Mouse (Mus musculus) T-cell, adult 2 months (primary cell): ENCODE results near the gene Ndufa5.
A peak's percentile ranks its signal among the peaks of the same experiment; 100 is the strongest.

Source experiments
- DNase-seq: peaks from one replicate; pipeline ENCODE4 v3.0.0; 2022; ENCODE audit warnings: low spot score

The Ndufa5 gene

GRCm38 (mm10) chr6:24527155-24528063 is at the start of gene Ndufa5:
Ndufa5 (minus strand) TSS chr6:24528013.
- peak; percentile 96 for DNase-seq

GRCm38 (mm10) chr6:24573319-24573718 is 45.5 kb upstream of the Ndufa5 start:
- no peak for DNase-seq

DNA sequence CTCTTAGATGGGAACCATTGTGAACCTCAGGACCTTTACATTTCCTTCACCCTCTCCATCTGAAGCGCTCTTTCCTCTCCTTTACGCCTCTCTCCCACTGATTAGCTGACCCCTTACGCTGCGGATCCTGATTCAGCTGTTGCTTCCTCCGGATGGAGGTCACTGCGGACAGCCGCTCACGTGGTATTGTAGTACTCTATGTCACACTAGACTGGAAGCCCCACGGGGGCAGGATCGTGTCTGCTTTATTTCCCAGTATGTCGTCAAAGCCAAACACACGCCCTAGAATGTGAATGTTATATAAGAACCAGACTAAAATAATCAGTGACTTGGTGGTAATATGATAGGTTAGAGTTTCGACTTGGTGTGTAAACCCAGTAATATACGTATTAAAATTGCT is 44.6 kb upstream of the Ndufa5 start:
- DNase-seq, result no peak

- DNase-seq, result no peak
Measured at GRCm38 (mm10) chr6:24571126-24571525, 43.3 kb upstream of the Ndufa5 start.

- DNase-seq, result no peak
Measured at GRCm38 (mm10) chr6:24570278-24570677, 42.5 kb upstream of the Ndufa5 start.

DNA sequence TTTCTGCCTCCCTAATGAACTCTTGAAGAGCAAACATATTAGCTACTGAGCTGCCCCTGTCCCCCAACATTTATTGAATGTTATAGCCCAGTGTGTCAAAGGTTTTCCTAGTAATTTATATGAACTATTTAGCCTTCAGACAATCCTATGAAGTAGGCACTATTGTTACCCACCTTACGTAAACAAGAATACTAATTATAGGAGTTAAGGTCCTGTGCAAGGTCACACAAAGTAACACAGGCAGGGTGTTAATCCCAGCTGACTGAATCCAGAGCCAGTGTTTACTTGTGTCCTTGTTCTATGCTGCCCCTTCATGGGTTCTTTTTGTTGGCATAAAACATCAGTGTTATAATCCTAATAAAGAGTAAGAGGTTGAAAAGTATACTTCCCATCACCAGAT is 41.9 kb upstream of the Ndufa5 start:
- DNase-seq, result no peak

- no peak for DNase-seq
Measured at GRCm38 (mm10) chr6:24568963-24569362, 41.1 kb upstream of the Ndufa5 start.

GRCm38 (mm10) chr6:24564886-24565285 is 37.1 kb upstream of the Ndufa5 start:
- DNase-seq, result no peak

DNA sequence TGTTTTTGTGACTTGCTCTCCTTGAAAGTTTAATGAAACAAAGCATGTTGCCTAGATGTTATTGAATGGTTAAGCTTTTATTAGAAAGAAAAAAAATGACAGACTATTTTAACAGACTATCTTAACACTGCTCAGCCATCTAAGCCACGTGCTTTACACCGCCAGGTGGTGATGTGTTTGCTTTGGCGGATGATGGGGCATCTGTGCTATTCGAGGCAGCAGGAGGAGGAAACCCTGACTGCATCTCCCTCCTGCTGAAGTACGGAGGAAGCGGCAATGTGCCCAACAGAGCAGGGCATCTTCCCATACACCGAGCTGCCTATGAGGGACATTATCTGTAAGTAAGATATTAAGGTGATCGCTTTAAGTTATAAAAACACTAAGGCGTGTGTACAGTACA is 36.3 kb upstream of the Ndufa5 start:
- DNase-seq, result no peak

- DNase-seq, result no peak
Measured at GRCm38 (mm10) chr6:24555488-24555887, 27.7 kb upstream of the Ndufa5 start.

GRCm38 (mm10) chr6:24554427-24555086 is 26.7 kb upstream of the Ndufa5 start:
- DNase-seq, result no peak

- no peak for DNase-seq
Measured at GRCm38 (mm10) chr6:24552046-24552445, 24.2 kb upstream of the Ndufa5 start.

GRCm38 (mm10) chr6:24549801-24550200 is 22.0 kb upstream of the Ndufa5 start:
- no peak for DNase-seq

DNA sequence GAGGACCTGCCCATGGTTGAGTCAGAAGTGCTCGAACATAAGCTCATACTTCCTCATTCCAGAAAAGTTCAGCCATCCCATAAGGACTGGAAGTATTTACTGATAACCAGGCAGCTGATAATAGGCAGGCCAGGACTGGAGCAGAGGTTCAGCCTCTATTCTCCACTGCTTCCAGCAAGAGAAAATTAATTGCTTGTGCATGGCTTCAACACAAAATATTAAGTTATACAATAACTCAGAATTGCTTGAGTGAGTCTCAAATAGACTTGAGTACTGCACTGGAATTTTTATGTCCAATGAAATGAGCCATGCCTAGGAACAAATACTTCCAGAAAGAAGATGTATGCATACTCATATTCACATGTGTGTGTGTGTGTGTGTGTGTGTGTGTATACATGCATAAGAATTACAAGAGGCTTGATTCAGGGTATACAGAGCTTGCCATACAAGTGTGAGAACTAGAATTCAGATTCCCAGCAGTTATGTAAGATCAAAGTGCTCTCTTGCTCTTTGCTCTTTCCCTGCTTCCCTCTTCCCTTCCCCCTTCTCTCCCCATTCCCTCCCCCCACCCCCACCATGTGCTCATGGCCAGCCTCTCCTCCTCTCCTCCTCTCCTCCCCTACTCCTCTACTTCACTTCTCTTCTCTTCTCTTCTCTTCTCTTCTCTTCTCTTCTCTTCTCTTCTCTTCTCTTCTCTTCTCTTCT is 19.1 kb upstream of the Ndufa5 start:
- DNase-seq, result no peak

DNA sequence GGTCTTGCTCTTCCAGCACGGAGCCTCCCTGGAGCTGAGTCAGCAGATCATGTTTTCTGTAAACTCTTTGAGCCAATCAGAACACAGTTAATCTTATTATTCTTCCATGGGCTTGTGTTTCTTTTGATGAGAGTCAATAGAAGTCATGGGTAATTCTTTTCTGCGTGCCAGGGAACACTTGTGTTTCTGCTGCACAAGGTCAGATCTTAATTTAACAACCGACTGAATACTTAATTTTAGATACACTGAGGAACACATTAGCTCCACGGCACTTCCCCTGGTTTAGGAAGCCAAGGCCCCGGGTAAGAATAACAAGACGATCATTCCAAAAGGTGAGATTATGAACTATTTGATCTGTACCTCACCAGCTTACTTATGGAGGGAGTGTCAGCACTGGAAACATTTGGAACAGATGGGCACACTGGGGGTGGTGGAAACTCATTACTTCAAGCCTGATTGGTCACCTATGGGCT is 15.3 kb upstream of the Ndufa5 start:
- no peak for DNase-seq

DNA sequence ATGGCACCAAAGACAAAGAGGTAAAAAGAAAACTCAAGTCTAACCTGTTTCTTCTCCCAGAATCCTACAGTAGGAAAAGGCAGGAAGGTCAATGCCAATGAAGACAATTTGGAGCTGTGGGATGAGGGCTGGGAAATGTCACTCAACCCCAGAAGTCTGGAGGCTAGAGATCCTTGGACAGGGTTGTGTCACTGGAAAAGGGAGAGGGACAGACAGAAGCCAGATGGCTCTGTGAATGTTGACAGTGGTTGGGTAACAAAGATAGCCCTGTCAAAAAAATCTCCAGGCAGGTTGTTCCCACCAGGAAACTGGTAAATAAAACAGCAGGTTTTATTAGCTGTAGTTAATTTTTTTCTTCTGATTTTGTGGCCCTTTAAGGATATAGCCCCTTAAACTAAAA is 14.6 kb upstream of the Ndufa5 start:
- no peak for DNase-seq

- DNase-seq, result no peak
Measured at GRCm38 (mm10) chr6:24540106-24540505, 12.3 kb upstream of the Ndufa5 start.

DNA sequence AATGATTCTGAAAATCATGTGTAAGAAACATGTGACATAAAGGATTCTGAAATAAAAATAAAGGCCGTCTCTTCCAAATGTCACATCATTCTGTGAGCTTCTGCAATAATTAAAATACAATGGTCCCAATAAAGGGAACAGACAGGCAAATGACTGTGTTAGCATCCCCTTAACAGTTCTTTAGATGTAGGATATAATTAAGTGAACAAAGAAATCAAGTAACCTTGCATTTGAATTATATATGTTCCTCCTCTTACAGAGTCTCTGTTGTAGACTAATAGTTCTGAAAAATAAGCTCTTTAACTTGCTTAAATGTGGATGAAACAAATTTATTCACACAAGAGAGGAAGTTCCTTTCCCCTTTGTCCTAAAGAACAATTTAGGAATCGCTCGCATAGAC is 10.6 kb upstream of the Ndufa5 start:
- no peak for DNase-seq

GRCm38 (mm10) chr6:24532804-24533203 is 5.0 kb upstream of the Ndufa5 start:
- DNase-seq, result no peak

- DNase-seq, result no peak
Measured at GRCm38 (mm10) chr6:24530711-24531420, 3.1 kb upstream of the Ndufa5 start.

GRCm38 (mm10) chr6:24530166-24530565 is 2.4 kb upstream of the Ndufa5 start:
- peak; percentile 59 for DNase-seq

DNA sequence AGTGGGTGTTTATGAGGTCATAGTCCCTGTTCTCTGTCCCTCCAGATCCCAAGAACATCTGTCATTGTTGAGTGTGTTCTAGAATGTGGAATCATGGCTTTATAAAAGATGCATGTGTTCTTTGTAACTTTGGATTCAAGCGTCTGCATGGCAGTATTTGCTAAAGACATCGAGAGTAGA is 141 bp upstream of the Ndufa5 start, which contains the start of gene Asb15:
Gene Asb15, plus strand, starts transcription at position 81 of the 180 bp plus-strand sequence.
- no peak for DNase-seq
